ENCODE assay signal across 19 mouse cellular contexts in genomic region chrX:39189417-39189816, GRCm38 (mm10).
DNase-seq lines count a peak whose midpoint lies in the region; TF ChIP-seq lines count a peak whose summit lies in the region.
"Had no signal": no experiment of that assay in that cellular context is flagged by ENCODE, and none has a peak within 500 bp of the region (broad histone marks: within the 10 kb centered on the region; RNA-seq: fewer than 3 reads in every experiment).

No protein-coding gene starts in this region.

- H3K4me3 ChIP-seq in layer of hippocampus, adult 2 months = no peak overlapping the region
- H3K4me3 ChIP-seq: embryonic facial prominence, embryonic 15.5 days; heart, embryonic 15.5 days; neural tube, embryonic 15.5 days; stomach, embryonic 15.5 days had no signal

- peak; percentile 4 for DNase-seq in layer of hippocampus, adult 11-12 months (ENCODE audit: low spot score)
- DNase-seq in layer of hippocampus, postnatal 25 days (ENCODE audit: extremely low spot score in 1 of 2, low spot score in 1 of 2) = no peak
- DNase-seq in layer of hippocampus, adult 2 months (ENCODE audit: low spot score in 2 of 2) = peak; percentile 9 to 32
- peak; percentile 16 to 66 for DNase-seq in left cerebral cortex, postnatal 25 days (ENCODE audit: low spot score in 2 of 2)
- peak; percentile 60 for DNase-seq in telencephalon, adult 2 months (ENCODE audit: low read depth, low spot score)
- DNase-seq in MN1 (ENCODE audit: low spot score) = no peak
- DNase-seq in embryo, embryonic 11 days = no peak
- DNase-seq: adrenal gland, postnatal 14 days; cerebellum, adult 11 months; cerebellum, postnatal 14 days; gastrocnemius, postnatal 25 days; heart, postnatal 4 days; lung, adult 18-20 months; lung, postnatal 14 days had no signal

- no peak for TF ChIP-seq CTCF in layer of hippocampus, adult 2 months (conservative IDR thresholded peaks at IDR 0.05)

- intact Hi-C loops in left cerebral cortex, postnatal 25 days (cut with DNase I) = no loop called here

- H3K27ac ChIP-seq in layer of hippocampus, adult 2 months = peak overlapping the region; percentile 36; the same call in 1 of the 2 replicates
- H3K27ac ChIP-seq: embryonic facial prominence, embryonic 15.5 days; heart, embryonic 15.5 days; hindbrain, postnatal 0 days; neural tube, embryonic 15.5 days; stomach, embryonic 15.5 days had no signal

Comparison
In these comparisons a context has a peak if more than half of its experiments do, and no peak if none do; other contexts are left out.
1. DNase-seq: peak in layer of hippocampus, adult 11-12 months (single experiment), layer of hippocampus, adult 2 months (2 of 2), left cerebral cortex, postnatal 25 days (2 of 2) and telencephalon, adult 2 months (single experiment); none in layer of hippocampus, postnatal 25 days (0 of 2), MN1 (single experiment) and embryo, embryonic 11 days (single experiment).